Mouse (Mus musculus): Measurements from ENCODE around the gene Ppp3cb. TPM values are rescaled to one million over a fixed set of nuclear protein-coding genes. Genes with fewer than 3 reads are reported as not detected.

Ppp3cb gene
- total RNA-seq, 2 experiments from 2014 or later, result 136 to 246 TPM

- ATAC-seq (replicated peaks; ENCODE audit: low FRiP score, poor library complexity, severe bottlenecking), result no peak
These were observed 64.2 kb downstream of the Ppp3cb start for GRCm38 (mm10) chr14:20482051-20482751.

DNA sequence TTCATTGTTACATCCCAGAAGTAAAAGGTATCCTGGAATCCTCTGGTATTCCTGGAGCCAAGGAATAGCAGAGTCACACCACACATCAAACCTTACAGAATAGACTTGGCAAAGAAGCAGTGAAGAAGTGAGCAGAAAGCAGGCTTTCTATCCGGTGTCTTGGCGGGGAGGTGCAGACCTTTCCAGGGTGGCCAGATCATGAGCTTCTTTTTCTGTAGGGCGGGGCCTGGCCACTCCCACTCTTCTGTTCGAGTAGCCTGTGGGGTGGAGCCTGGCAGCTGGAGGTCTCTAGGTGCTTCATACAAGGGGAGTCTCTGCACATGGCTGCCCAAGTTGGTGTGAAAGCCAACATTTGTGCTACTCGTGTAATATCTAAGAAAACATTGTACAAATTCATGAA lies 65.2 kb downstream of the Ppp3cb start:
- peak; percentile 66 for ATAC-seq (replicated peaks; ENCODE audit: low FRiP score, poor library complexity, severe bottlenecking)

GRCm38 (mm10) chr14:20480195-20480579 lies 66.2 kb downstream of the Ppp3cb start:
- ATAC-seq (replicated peaks; ENCODE audit: low FRiP score, poor library complexity, severe bottlenecking), result peak; percentile 3; the same call in 1 of the 2 replicates

DNA sequence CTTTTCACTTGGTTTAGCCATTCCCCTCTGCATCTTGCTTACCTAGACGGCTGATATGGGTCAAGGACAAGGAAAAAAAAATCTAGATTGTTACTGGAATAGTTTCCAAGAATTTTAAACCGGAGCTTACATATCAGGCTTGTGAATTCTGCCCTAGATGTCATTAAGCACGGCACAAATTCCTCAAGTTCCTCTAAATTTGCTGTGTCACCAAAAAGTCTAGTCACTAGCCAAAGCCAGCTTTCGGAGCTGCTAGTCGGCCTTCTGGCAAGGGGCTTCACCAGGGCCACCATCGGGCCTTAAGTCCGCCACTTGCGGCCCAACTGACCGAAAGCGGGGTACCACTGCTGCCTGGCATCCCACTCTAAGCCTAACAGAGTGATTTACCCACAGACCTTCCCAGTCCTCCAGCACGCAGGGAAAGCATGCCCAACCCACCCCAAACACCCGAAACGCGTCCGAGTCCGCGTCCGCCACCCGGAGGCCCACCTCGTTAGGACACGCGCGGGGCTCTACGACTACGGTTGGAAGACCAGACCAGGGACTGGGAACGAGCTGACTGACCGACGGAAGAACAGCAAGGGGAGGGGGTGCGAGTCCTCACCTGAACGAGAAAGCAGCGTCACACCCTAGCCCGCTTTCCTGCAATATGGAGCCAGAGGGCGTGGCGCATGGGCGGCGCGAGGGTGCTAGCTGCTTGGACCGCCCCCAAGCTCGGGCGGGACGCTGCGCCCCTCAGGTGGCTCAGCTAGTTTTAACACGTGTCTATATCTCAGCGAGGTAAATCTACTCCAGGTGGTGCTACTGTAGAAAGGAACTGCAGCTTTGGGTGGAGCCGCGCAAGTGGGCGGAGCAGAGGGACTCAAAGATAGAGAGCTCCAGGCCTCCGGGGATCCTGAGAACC lies 66.8 kb downstream of the Ppp3cb start, which contains the start of gene Anxa7:
Gene Anxa7 (minus strand): TSS at position 843 of the 904 bp plus-strand sequence.
- peak; percentile 86 for ATAC-seq (replicated peaks; ENCODE audit: low FRiP score, poor library complexity, severe bottlenecking)

- ATAC-seq (replicated peaks; ENCODE audit: low FRiP score, poor library complexity, severe bottlenecking), result peak; percentile 72
These were observed 67.6 kb downstream of the Ppp3cb start for GRCm38 (mm10) chr14:20478801-20479200.

DNA sequence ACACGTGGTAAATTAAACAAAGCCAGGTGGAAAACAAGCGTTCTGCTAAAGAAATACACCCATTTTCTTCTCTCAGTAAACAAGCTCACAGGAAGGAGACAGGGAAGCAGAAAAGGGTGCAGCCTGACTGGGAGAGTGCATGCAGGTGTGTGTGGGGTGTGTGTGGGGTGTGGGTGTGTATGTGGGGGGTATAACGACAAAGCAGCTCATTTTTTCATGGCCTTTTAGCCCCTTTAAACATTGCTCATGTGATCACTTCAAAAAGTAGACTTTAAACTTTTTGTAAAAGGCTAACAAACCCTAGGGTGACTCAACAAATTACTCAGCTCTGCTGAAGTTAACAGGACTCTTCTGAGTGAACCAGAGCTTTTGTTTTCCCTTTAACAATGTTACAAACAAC lies 68.0 kb downstream of the Ppp3cb start:
- ATAC-seq (replicated peaks; ENCODE audit: low FRiP score, poor library complexity, severe bottlenecking), result no peak

DNA sequence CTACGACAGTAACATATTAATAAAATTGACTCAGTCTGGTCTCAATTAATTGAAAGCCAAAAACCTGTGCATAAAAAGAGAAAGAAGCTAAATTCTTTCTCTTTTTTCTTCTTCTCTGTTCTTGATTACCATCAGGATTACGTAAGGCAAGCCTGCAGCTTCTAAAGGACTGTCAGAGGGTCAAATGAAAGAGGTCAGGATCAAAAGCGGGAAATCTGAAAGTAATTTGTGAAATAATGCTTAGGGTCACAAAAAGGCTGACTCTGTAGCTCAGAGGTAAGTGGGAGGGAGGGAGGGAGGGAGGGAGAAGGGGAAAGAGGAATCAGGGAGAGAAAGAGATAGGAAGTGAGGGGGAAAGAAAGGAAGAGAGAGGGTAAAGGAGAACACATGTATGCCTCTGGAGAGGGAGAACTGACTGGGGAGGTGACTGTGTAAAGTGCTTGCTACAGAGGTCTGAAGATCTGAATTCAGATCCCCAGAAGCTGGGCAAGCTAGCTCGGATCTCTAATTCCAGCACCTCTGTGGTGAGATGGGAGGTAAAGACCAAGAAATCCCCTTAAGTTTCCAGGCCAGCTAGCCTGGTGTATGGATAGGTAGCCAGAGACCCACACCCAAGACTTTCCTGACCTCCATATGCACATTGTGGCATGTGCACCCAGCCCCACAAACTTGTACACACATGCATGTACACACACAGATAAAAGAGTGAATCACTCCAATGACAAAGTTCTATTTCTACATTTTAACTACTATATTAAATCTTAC lies 68.9 kb downstream of the Ppp3cb start:
- ATAC-seq (replicated peaks; ENCODE audit: low FRiP score, poor library complexity, severe bottlenecking), result no peak

- ATAC-seq (replicated peaks; ENCODE audit: low FRiP score, poor library complexity, severe bottlenecking), result no peak
These were observed 86.2 kb downstream of the Ppp3cb start for GRCm38 (mm10) chr14:20460216-20460615.

DNA sequence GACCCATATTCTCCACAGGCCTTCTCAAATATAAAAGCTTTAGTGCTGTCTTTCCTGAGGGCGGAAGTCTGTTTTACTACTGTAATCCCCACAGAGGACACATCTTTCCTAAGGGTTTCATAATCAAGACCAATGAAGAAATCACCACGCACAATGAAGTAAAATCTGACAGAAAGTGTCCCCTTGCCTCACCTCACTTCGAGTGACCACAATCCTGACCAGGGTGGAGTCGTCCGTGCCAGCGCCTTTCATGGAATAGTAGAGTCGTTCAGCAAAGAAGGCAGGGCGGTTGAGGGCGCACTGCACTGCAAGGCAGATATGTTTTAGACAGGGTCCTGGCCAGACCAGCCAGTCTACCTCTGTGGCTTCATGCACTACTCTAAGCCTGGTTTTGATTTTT lies 88.0 kb downstream of the Ppp3cb start:
- no peak for ATAC-seq (replicated peaks; ENCODE audit: low FRiP score, poor library complexity, severe bottlenecking)

DNA sequence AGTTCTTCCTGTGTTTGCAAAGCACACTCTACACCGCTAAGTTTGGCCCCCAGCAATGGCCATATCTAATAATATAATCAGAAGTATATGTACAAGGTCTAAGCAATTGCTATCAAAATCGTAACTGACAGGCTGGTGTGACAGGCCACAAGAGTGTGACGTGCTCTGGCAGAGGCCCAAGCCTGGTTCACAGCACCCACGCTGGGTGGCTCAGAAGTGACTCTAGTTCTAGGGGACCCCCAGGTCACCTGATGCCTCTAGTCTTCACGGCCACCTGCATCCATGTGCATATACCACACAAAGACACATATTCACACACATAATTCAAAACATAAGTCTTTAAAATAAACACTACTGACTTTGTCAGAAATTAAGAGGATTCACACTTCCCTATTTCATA lies 93.4 kb downstream of the Ppp3cb start:
- no peak for ATAC-seq (replicated peaks; ENCODE audit: low FRiP score, poor library complexity, severe bottlenecking)

- peak; percentile 84 for ATAC-seq (replicated peaks; ENCODE audit: low FRiP score, poor library complexity, severe bottlenecking)
These were observed 94.5 kb downstream of the Ppp3cb start, which contains the start of gene Cfap70 for GRCm38 (mm10) chr14:20451765-20452331. Gene Cfap70 (minus strand): TSS chr14:20452226.

DNA sequence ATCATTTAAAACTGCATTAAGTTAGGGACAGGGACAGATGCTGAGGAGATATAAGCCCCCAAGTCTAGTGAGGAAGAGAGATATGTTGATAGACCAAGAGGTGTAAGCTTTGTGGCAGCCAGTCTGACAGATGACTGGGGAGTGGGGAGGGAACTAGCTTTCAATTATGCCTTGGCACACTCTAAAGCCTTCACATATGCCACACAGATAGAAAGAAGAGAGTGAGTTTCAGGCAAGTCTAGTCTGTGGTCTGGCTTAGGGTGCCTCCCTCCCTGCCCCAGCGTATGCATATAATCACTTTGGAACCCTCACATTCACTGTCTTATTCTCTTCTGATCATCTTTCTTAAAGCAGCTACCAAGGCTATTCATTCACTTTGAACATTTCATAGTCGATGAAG lies 95.1 kb downstream of the Ppp3cb start:
- peak; percentile 44 for ATAC-seq (replicated peaks; ENCODE audit: low FRiP score, poor library complexity, severe bottlenecking)

Other genes starting within 250 kb of the Ppp3cb start
- gene Ecd, start 198.5 kb downstream of the Ppp3cb start, total RNA-seq (2015; ENCODE audit: low replicate concordance), result 13.7 and 15.1 TPM in 2 replicates
- gene Ecd, start 198.5 kb downstream of the Ppp3cb start, total RNA-seq (2017; ENCODE audit: low replicate concordance), result 13.1 and 23.3 TPM in 2 replicates
- 13.4 and 27.4 TPM in 2 replicates for gene Fam149b, start 198.4 kb downstream of the Ppp3cb start, total RNA-seq (2015; ENCODE audit: low replicate concordance)
- 17.8 and 24.6 TPM in 2 replicates for gene Fam149b, start 198.4 kb downstream of the Ppp3cb start, total RNA-seq (2017; ENCODE audit: low replicate concordance)
- 86.9 and 96.0 TPM in 2 replicates for gene Dnajc9, start 157.7 kb downstream of the Ppp3cb start, total RNA-seq (2015; ENCODE audit: low replicate concordance)
- gene Dnajc9, start 157.7 kb downstream of the Ppp3cb start, total RNA-seq (2017; ENCODE audit: low replicate concordance), result 210 and 262 TPM in 2 replicates
- 9.2 and 20.2 TPM in 2 replicates for gene Mrps16, start 152.9 kb downstream of the Ppp3cb start, total RNA-seq (2015; ENCODE audit: low replicate concordance)
- 6.9 and 15.9 TPM in 2 replicates for gene Mrps16, start 152.9 kb downstream of the Ppp3cb start, total RNA-seq (2017; ENCODE audit: low replicate concordance)
- gene Cfap70, start 94.3 kb downstream of the Ppp3cb start, total RNA-seq (2015; ENCODE audit: low replicate concordance), result not detected in 2 replicates
- gene Cfap70, start 94.3 kb downstream of the Ppp3cb start, total RNA-seq (2017; ENCODE audit: low replicate concordance), result not detected in 2 replicates
- gene Anxa7, start 66.4 kb downstream of the Ppp3cb start, total RNA-seq (2015; ENCODE audit: low replicate concordance), result 59.9 and 88.3 TPM in 2 replicates
- 60.6 and 79.3 TPM in 2 replicates for gene Anxa7, start 66.4 kb downstream of the Ppp3cb start, total RNA-seq (2017; ENCODE audit: low replicate concordance)
- gene Mss51, start 49.7 kb downstream of the Ppp3cb start, total RNA-seq (2015; ENCODE audit: low replicate concordance), result 8.0 and 20.2 TPM in 2 replicates
- 5.6 and 15.4 TPM in 2 replicates for gene Mss51, start 49.7 kb downstream of the Ppp3cb start, total RNA-seq (2017; ENCODE audit: low replicate concordance)
- 4.0 and 8.4 TPM in 2 replicates for gene Usp54, start 94.5 kb upstream of the Ppp3cb start, total RNA-seq (2015; ENCODE audit: low replicate concordance)
- 4.7 and 5.5 TPM in 2 replicates for gene Usp54, start 94.5 kb upstream of the Ppp3cb start, total RNA-seq (2017; ENCODE audit: low replicate concordance)
- gene Myoz1, start 110.0 kb upstream of the Ppp3cb start, total RNA-seq (2015; ENCODE audit: low replicate concordance), result not detected in 2 replicates
- not detected in 2 replicates for gene Myoz1, start 110.0 kb upstream of the Ppp3cb start, total RNA-seq (2017; ENCODE audit: low replicate concordance)
- not detected in 2 replicates for gene Synpo2l, start 121.8 kb upstream of the Ppp3cb start, total RNA-seq (2015; ENCODE audit: low replicate concordance)
- gene Synpo2l, start 121.8 kb upstream of the Ppp3cb start, total RNA-seq (2017; ENCODE audit: low replicate concordance), result not detected in 2 replicates
- gene Sec24c, start 127.7 kb upstream of the Ppp3cb start, total RNA-seq (2015; ENCODE audit: low replicate concordance), result 53.3 and 56.2 TPM in 2 replicates
- gene Sec24c, start 127.7 kb upstream of the Ppp3cb start, total RNA-seq (2017; ENCODE audit: low replicate concordance), result 34.0 and 80.6 TPM in 2 replicates
- 5.9 and 10.1 TPM in 2 replicates for gene Fut11, start 148.4 kb upstream of the Ppp3cb start, total RNA-seq (2015; ENCODE audit: low replicate concordance)
- gene Fut11, start 148.4 kb upstream of the Ppp3cb start, total RNA-seq (2017; ENCODE audit: low replicate concordance), result 6.0 and 10.7 TPM in 2 replicates
- 61.6 and 64.1 TPM in 2 replicates for gene Chchd1, start 156.4 kb upstream of the Ppp3cb start, total RNA-seq (2015; ENCODE audit: low replicate concordance)
- gene Chchd1, start 156.4 kb upstream of the Ppp3cb start, total RNA-seq (2017; ENCODE audit: low replicate concordance), result 14.1 and 65.5 TPM in 2 replicates
- 59.5 and 62.5 TPM in 2 replicates for gene Zswim8, start 161.0 kb upstream of the Ppp3cb start, total RNA-seq (2015; ENCODE audit: low replicate concordance)
- gene Zswim8, start 161.0 kb upstream of the Ppp3cb start, total RNA-seq (2017; ENCODE audit: low replicate concordance), result 29.8 and 30.5 TPM in 2 replicates
- gene Ndst2, start 188.0 kb upstream of the Ppp3cb start, total RNA-seq (2015; ENCODE audit: low replicate concordance), result 81.8 and 146 TPM in 2 replicates
- 27.3 and 33.1 TPM in 2 replicates for gene Ndst2, start 188.0 kb upstream of the Ppp3cb start, total RNA-seq (2017; ENCODE audit: low replicate concordance)
- 6.7 and 7.2 TPM in 2 replicates for gene Camk2g, start 247.5 kb upstream of the Ppp3cb start, total RNA-seq (2015; ENCODE audit: low replicate concordance)
- gene Camk2g, start 247.5 kb upstream of the Ppp3cb start, total RNA-seq (2017; ENCODE audit: low replicate concordance), result 3.6 and 6.9 TPM in 2 replicates

Data from erythroid progenitor cell, adult 5-6 weeks (primary cell).